Comparison of ENCODE assay signal across 8 mouse cellular contexts in genomic region chr8:106892210-106892805, GRCm38 (mm10). TPM values are rescaled to one million over a fixed set of nuclear protein-coding genes. Genes with fewer than 3 reads are reported as not detected.
DNase-seq lines count a peak whose midpoint lies in the region; ATAC-seq and TF ChIP-seq lines count a peak whose summit lies in the region.

No protein-coding gene starts in this region.

- H3K27ac ChIP-seq in layer of hippocampus, adult 2 months = peak overlapping the region; percentile 90
- peak overlapping the region; percentile 94 for H3K27ac ChIP-seq in midbrain, embryonic 12.5 days (replicated peaks)

- no peak for TF ChIP-seq CTCF in layer of hippocampus, adult 2 months (conservative IDR thresholded peaks at IDR 0.05)

- DNase-seq in layer of hippocampus, adult 2 months (ENCODE audit: low spot score in 2 of 2) = no peak
- no peak for DNase-seq in layer of hippocampus, adult 9-10 months (ENCODE audit: low spot score)
- DNase-seq in adrenal gland, postnatal 14 days = peak; percentile 63
- DNase-seq in forelimb bud, embryonic 11.5 days (ENCODE audit: low read depth, low spot score) = peak; percentile 35
- peak; percentile 70 to 79 for DNase-seq in kidney, postnatal 4 days
- DNase-seq in thymus, postnatal 0 days (ENCODE audit: low spot score) = peak; percentile 59
- DNase-seq in right cerebral cortex, postnatal 4 days = no peak

- ATAC-seq in midbrain, embryonic 12.5 days (ENCODE audit: low FRiP score, low read depth) = no peak

- H3K4me2 ChIP-seq in midbrain, embryonic 12.5 days (replicated peaks) = peak overlapping the region; percentile 82

- H3K4me3 ChIP-seq in layer of hippocampus, adult 2 months = peak overlapping the region; percentile 92
- H3K4me3 ChIP-seq in midbrain, embryonic 12.5 days = peak overlapping the region; percentile 96

- under 1% methylated on average over 15 of the region's 15 CpGs for WGBS in midbrain, embryonic 12.5 days

- peaks cover 8% of the 10 kb centered on the region for H3K36me3 ChIP-seq in midbrain, embryonic 12.5 days

- no peaks in the 10 kb centered on the region for H3K9me3 ChIP-seq in midbrain, embryonic 12.5 days

- peak overlapping the region; percentile 97 for H3K9ac ChIP-seq in midbrain, embryonic 12.5 days (replicated peaks)

- H3K27me3 ChIP-seq in midbrain, embryonic 12.5 days = no peaks in the 10 kb centered on the region

- H3K4me1 ChIP-seq in midbrain, embryonic 12.5 days = peaks cover 23% of the 10 kb centered on the region

RNA-seq across cellular contexts. Expression of gene Utp4, which starts 1.1 kb away (rescaled TPM):
- 10 to 100 TPM; 43.4 to 47.9 TPM for total RNA-seq in layer of hippocampus, adult 2 months (2021)
- total RNA-seq in adrenal gland, postnatal 14 days (2021) = 47.2 and 49.9 TPM in 2 replicates
- polyA plus RNA-seq in midbrain, embryonic 12.5 days (2016; fragmentation: Nextera tagmentation; extraction: Ambion mirVana) = 49.7 and 54.2 TPM in 2 replicates
- 69.4 and 70.7 TPM in 2 replicates for polyA plus RNA-seq in thymus, postnatal 0 days (2015; fragmentation: Nextera tagmentation; extraction: Ambion mirVana)

RNA-seq across cellular contexts. Expression of gene Has3, which starts 22.3 kb away (rescaled TPM):
- 1 to 10 TPM; 1.3 to 1.9 TPM for total RNA-seq in layer of hippocampus, adult 2 months (2021)
- 0.83 and 1.0 TPM in 2 replicates for total RNA-seq in adrenal gland, postnatal 14 days (2021)
- 0.34 and 0.38 TPM in 2 replicates for polyA plus RNA-seq in midbrain, embryonic 12.5 days (2016; fragmentation: Nextera tagmentation; extraction: Ambion mirVana)
- 0.26 and 0.56 TPM in 2 replicates for polyA plus RNA-seq in thymus, postnatal 0 days (2015; fragmentation: Nextera tagmentation; extraction: Ambion mirVana)

RNA-seq across cellular contexts. Expression of gene Sntb2, which starts 43.2 kb away (rescaled TPM):
- 10 to 100 TPM; 24.8 to 24.9 TPM for total RNA-seq in layer of hippocampus, adult 2 months (2021)
- total RNA-seq in adrenal gland, postnatal 14 days (2021) = 24.2 and 28.2 TPM in 2 replicates
- 9.0 and 12.4 TPM in 2 replicates for polyA plus RNA-seq in midbrain, embryonic 12.5 days (2016; fragmentation: Nextera tagmentation; extraction: Ambion mirVana)
- polyA plus RNA-seq in thymus, postnatal 0 days (2015; fragmentation: Nextera tagmentation; extraction: Ambion mirVana) = 5.9 and 10.0 TPM in 2 replicates

Comparison
In these comparisons a context has a peak if more than half of its experiments do, and no peak if none do; other contexts are left out.
1. DNase-seq: peak in adrenal gland, postnatal 14 days (single experiment), forelimb bud, embryonic 11.5 days (single experiment), kidney, postnatal 4 days (2 of 2) and thymus, postnatal 0 days (single experiment); none in layer of hippocampus, adult 2 months (0 of 2), layer of hippocampus, adult 9-10 months (single experiment) and right cerebral cortex, postnatal 4 days (single experiment).